Mouse (Mus musculus) mouse trophoblast stem cell (cell line): Measurements from ENCODE around the gene Gm45808.

Source experiments
- in situ Hi-C, 2 experiments: fragments of 300-500 bp; cut with MseI, MboI; formaldehyde crosslinking; loops; 2 replicates in 1 of 2; 3 replicates in 1 of 2; pipeline ENCODE4 v1.15.1; 2025

Gene Gm45808

DNA sequence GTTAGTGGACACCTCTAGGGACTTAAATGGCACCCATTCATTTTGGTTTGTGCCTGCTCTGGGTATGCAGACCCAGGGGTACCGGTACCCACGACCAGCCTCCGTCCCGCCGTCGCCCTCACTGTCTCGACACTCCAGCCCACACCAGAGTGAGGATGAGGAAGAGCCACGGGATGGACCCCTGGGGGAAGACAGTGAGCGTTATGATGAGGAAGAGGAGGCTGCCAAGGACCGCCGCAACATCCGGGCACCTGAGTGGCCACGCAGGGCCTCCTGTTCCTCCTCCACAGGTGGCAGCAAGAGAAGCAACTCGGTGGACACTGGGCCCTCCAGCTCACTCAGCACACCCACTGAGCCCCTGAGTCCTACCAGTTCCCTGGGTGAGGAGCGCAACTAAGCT is 31.6 kb downstream of the Gm45808 start:
- in situ Hi-C loops: loop anchor here in 1 of 2 experiments (10.0 kb wide), 1 partner anchor 60 kb away; the partner anchor contains the start of gene Nucb1

GRCm38 (mm10) chr7:45451344-45451982 is 35.1 kb downstream of the Gm45808 start:
- in situ Hi-C loops: loop anchor here in 1 of 2 experiments (10.0 kb wide), 1 partner anchor 63 kb away; the partner anchor contains the start of gene Nucb1

- in situ Hi-C loops: loop anchor here (5.0 to 10.0 kb wide), 2 partner anchors 43 to 65 kb away; partner anchors contain the start of genes Kcna7 (in 1 of the 2) and Nucb1 (in 1 of the 2)
Observed at GRCm38 (mm10) chr7:45449974-45450373, 36.6 kb downstream of the Gm45808 start.

DNA sequence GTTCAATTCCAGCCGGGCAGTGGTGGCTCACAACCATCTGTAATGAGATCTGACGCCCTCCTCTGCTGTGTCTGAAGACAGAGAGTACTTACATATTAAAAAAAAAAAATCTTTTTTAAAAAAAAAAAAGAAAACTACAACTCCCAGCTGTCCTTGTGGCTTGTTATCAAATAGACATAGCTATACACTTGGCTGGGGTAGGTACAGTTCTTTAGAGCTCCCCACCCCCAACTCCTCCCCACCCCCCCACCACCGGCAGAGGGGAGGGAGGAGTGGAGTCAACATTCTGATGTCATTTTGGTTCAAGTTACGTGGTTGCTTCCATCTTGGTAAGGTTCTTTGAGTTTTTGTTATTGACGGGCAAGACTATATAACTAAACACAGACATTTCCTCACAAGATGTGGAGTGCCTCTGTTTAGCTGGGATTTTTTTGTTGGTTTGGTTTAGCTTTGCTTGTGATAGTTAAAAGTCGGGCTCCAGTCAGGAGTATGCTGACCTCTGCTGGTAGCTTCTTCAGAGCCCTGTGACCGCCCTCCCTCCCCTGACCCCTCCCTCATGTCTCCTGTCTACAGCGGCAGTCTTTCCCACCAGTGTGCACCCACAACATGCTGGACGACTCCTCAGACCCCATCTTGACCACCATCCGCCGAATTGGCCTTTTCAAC is 39.2 kb downstream of the Gm45808 start:
- in situ Hi-C loops: loop anchor here in 1 of 2 experiments (5.0 kb wide), 1 partner anchor 40 kb away; the partner anchor contains the start of gene Kcna7

- in situ Hi-C loops: loop anchor here in 1 of 2 experiments (5.0 kb wide), 1 partner anchor 39 kb away; the partner anchor contains the start of gene Kcna7
Observed at GRCm38 (mm10) chr7:45446589-45446988, 40.0 kb downstream of the Gm45808 start.

GRCm38 (mm10) chr7:45443526-45444420 is 42.8 kb downstream of the Gm45808 start:
- in situ Hi-C loops: no loop called here

- in situ Hi-C loops: no loop called here
Observed at GRCm38 (mm10) chr7:45437521-45438276, 48.9 kb downstream of the Gm45808 start, which contains the start of gene Ruvbl2. Gene Ruvbl2, minus strand, starts transcription at chr7:45438096.

- in situ Hi-C loops: no loop called here
Observed at GRCm38 (mm10) chr7:45437046-45437445, 49.6 kb downstream of the Gm45808 start.

- in situ Hi-C loops: no loop called here
Observed at GRCm38 (mm10) chr7:45436444-45436843, 50.2 kb downstream of the Gm45808 start.

DNA sequence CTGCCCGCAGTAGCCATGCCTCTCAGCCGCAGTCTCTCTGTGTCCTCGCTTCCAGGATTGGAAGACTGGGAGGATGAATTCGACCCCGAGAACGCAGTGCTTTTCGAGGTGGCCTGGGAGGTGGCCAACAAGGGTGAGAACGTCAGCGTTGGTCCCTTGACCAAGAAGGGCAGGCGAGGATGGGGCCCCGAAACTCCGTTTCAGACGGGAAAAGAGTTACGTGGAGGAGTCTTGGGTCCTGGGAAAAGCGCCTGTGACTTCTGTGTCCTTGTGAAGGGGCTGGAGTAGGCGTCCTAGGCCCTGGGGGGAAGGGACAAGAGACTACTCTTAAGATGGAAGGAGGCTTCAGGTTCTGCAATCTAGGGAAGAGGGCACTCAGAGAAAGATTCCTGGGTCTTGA is 51.6 kb downstream of the Gm45808 start:
- in situ Hi-C loops: no loop called here

DNA sequence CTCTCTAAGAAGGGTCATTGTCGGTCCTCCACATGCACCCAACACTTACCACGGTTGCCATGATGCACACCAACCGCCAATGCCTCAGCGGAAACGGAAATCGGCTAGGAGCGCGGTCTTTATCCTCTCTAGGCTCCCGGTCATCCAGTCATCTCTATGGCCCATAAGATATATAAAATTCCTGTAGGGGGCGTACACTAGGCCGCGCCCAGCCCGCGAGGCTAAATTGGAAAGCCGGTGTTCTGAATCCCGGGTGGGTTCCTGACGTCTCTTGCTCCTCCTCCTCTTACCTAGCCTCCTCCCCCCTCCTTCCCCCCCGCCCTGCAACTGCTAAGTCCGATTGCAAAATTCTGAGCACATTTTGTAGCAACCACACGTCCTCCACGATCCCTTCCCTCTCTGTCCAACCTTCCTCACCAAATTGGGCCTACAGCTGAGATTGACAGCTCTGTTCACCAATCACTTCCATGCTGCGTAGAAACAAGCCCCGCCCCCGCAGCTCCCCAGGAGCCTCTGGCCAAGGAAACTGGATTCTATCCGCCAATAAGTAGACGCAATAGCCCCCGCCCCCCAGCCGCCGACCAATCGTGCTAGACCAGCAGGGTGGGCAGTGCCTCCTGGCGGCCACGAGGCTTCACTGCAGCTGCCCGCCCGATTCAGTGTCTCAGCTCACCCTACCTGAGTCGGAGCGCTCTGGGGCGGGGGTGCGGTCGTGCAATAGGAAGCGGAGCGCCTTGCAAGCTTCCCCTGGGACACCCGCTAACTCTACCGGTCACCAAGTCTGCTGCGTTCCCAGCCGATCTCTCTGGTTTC is 52.2 kb downstream of the Gm45808 start, which contains the start of gene Gys1:
Gys1 (plus strand) TSS at position 642 of the 813 bp plus-strand sequence.
- in situ Hi-C loops: no loop called here

GRCm38 (mm10) chr7:45433835-45434202 is 52.8 kb downstream of the Gm45808 start:
- in situ Hi-C loops: no loop called here

DNA sequence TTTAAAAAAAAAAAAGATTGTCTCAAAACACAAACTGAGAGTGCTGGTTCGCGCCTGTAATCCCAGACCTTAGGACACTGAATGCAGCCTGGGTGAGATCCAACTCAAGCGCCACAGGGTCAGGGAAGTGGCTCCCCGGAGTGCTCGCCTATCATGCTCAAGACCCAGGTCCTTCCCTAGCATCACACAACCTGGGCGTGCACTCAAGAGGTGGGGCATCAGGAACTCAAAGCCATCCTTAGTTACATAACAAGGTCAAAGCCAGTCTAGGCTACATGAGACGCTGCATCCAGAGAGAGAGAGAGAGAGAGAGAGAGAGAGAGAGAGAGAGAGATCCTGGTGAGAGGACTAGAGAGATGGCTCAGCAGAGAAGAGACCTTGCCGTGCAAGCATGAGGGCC is 60.1 kb downstream of the Gm45808 start:
- in situ Hi-C loops: no loop called here

- in situ Hi-C loops: no loop called here
Observed at GRCm38 (mm10) chr7:45421194-45421593, 65.4 kb downstream of the Gm45808 start.

- in situ Hi-C loops: no loop called here
Observed at GRCm38 (mm10) chr7:45420615-45420919, 66.0 kb downstream of the Gm45808 start, which contains the start of gene Lhb. Gene Lhb, plus strand, starts transcription at chr7:45420820.

DNA sequence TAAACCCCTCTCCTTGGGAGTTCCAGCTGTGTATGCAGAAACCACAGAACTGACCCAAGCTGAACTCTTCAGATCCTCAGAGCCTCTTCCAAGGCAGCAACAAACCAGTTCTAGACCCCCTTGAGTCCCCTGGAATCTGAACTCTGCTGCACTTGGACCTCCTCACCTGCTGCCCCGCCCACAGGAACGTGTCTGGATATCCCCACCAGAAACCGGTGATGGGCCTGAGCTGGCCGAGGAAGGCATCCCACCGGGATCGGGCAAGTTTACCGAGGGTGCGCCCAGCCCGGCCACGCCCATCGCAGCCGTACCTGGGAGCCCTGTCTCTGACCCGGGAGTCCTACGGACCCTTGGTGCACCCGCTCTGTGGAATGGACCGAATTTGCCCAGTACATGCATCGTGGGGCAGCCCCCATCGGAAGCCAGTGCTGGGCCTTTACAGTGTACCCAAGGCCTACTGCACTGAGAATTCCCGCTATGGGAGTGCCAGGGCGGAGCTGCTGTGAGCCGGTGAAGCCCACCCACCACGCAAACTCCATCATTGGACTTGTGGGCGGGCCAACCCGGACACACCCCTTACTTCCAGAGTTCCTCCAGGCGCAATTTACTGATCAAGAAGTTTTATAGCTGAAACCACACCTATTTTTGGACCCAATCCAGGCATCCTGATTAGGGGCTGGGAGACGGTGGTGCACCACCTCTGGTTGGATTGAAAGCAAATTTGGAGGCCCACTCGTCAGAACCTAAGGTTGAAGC is 66.6 kb downstream of the Gm45808 start:
- in situ Hi-C loops: no loop called here

DNA sequence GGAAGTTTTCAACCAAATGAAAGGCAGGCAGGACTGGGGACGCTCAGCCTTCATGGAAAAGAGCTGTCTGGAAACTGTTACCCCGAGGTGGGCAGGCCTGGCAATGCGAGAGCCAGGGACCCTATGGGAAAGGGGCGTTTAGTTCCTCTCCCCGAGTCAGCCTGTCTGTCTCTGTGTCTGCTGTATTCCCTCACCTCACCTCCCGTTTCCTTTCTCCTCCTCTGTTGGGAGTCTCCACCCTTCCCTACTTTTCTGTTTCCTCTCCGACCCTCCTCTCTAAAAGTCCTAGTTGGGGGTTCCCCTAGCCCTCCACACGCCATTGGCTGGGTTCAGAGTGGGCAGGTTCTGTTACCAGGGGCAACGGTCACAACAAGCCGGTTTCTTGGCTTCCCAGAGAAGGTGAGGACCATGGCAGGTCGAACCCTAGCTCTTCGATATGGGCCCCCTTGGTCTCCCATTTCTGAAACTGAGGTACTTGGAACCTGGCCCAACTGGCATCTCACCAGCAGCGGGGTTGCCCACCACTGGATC is 68.6 kb downstream of the Gm45808 start:
- in situ Hi-C loops: no loop called here
